Mouse (Mus musculus): ENCODE data around the gene Hoxc4. TPM values are rescaled to one million over a fixed set of nuclear protein-coding genes. Genes with fewer than 3 reads are reported as not detected.

Gene Hoxc4
- polyA plus RNA-seq, 1 experiment from 2014 or later: not detected

DNA sequence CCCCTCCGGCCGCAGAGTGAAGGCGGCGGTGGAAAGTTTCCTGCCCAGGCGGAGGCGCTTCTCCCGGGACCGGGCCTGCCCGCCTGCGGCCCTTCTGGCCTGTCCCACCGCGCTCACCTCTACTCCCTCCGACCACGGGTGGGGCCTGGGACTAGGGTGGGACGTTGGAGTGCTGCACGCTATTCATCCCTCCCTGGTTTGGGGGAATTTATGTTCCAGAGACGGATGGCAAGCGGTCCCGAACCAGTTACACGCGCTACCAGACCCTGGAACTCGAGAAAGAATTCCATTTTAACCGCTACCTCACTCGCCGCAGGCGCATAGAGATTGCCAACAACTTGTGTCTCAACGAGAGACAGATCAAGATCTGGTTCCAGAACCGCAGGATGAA, 3.7 kb upstream of the Hoxc4 start:
- H3K4me2 ChIP-seq: no peak overlapping the region
- no peaks in the 10 kb centered on the region for H3K4me1 ChIP-seq (ENCODE audit: control insufficient read depth, insufficient read depth, low read length)
- H3K9ac ChIP-seq (ENCODE audit: low read length): no peak overlapping the region
- ATAC-seq (ENCODE audit: low FRiP score) (no peak), DNase-seq (ENCODE audit: low spot score, missing footprints) (peak; percentile 95)
- H3K27ac ChIP-seq (ENCODE audit: low read depth, low read length): no peak overlapping the region
- H3K27me3 ChIP-seq (ENCODE audit: control insufficient read depth, insufficient read depth, low read length): peaks cover 99% of the 10 kb centered on the region
- H3K36me3 ChIP-seq (ENCODE audit: control insufficient read depth, insufficient read depth, low read length): no peaks in the 10 kb centered on the region
- no peaks in the 10 kb centered on the region for H3K9me3 ChIP-seq (ENCODE audit: control insufficient read depth, low read length)
- WGBS: under 1% methylated on average over 27 of the region's 28 CpGs
- H3K4me3 ChIP-seq (ENCODE audit: low read depth, low read length): no peak overlapping the region

DNA sequence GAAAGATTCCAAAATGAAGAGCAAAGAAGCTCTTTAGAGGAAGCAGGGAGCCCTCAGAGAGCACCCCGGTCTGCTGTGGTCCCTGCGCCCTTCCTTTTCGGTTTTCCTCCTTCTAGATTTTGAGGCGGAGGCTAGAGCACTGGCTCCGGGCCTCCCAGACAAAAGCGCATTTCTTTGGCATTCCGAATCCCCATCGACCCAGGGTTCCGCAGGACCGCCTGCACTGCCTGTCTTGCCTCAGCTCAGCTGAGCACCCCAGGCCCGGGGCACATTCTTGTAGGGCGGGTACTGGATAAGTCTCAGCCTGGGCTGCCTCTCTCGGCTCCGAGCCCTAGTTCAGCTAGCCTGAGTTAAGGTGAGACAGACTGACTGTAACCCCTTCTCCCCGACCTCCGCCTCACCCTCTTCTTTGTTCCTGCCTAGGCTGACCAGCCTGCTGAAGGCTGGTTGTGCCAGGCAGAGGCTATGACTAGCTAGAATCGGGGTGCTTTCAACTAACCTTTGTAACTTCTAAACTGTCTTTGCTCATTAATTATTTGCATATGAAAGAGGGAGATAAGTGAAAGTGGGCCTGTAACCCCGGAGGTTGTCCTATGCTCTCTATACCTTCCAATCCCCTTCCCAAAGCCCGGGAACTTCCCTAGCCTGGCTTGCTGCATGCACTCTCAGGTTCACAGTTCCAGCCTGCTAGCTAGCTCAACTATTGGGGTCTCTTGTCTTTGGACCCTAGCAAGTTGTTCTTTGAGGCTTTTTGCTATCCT, 3.1 kb upstream of the Hoxc4 start:
- Histone ChIP-seq H3K4me2 (no peak overlapping the region), H3K36me3 (ENCODE audit: control insufficient read depth, insufficient read depth, low read length) (no peaks in the 10 kb centered on the region), H3K4me1 (ENCODE audit: control insufficient read depth, insufficient read depth, low read length) (no peaks in the 10 kb centered on the region), H3K4me3 (ENCODE audit: low read depth, low read length) (no peak overlapping the region), H3K27me3 (ENCODE audit: control insufficient read depth, insufficient read depth, low read length) (peaks cover 99% of the 10 kb centered on the region), H3K9me3 (ENCODE audit: control insufficient read depth, low read length) (no peaks in the 10 kb centered on the region), H3K27ac (ENCODE audit: low read depth, low read length) (no peak overlapping the region), H3K9ac (ENCODE audit: low read length) (no peak overlapping the region)
- DNase-seq (ENCODE audit: low spot score, missing footprints) (no peak), ATAC-seq (ENCODE audit: low FRiP score) (no peak)
- WGBS: under 1% methylated on average over 19 of the region's 19 CpGs

DNA sequence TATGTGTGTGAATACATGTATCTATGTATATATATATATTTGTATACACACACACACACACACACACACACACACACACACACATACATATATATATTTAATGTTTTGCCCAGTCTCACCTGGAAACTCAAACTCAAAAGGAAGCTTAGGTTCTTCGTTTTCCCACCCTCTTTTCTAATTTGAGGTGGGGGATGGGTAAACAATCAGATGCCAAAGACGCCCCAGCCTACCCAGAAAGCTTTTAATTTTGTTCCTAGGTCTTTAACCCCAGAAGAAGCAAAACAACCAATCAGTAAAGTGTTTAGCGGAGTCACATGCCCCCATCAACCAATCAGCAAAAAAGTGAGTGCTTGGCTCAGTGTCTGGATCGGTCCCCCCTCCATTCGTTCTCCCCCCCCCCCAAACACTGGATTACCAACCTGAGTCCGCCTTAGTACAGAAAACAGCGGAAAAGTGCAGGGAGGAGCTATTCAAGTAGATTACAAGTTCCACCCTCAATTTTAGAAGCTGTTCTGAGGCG, 2.2 kb downstream of the Hoxc4 start:
- peaks cover 100% of the 10 kb centered on the region for H3K27me3 ChIP-seq (ENCODE audit: control insufficient read depth, insufficient read depth, low read length)

DNA sequence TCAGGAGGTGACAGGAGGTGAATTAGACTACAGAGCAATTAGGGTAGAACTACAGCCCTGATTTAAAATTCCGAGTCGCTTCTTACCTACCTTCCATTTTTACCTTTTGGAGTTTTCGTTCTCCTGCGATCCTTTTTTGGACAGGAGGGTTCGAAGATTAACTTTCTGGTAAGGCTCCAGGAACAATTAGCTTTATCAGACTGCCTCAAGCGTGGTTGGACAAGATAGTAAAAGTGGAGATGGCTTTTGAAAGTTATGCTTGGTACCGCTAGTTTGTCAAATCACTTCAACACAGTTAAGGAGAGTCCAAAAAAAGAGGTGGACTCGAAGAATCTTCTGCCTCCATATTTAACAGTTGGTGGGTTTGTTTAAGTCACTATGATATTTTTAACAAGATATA, 2.8 kb downstream of the Hoxc4 start:
- Histone ChIP-seq H3K36me3 (ENCODE audit: control insufficient read depth, insufficient read depth, low read length) (no peaks in the 10 kb centered on the region), H3K9ac (ENCODE audit: low read length) (no peak overlapping the region), H3K4me1 (ENCODE audit: control insufficient read depth, insufficient read depth, low read length) (no peaks in the 10 kb centered on the region), H3K27ac (ENCODE audit: low read depth, low read length) (no peak overlapping the region), H3K4me2 (no peak overlapping the region), H3K27me3 (ENCODE audit: control insufficient read depth, insufficient read depth, low read length) (peaks cover 100% of the 10 kb centered on the region), H3K4me3 (ENCODE audit: low read depth, low read length) (no peak overlapping the region), H3K9me3 (ENCODE audit: control insufficient read depth, low read length) (no peaks in the 10 kb centered on the region)
- DNase-seq (ENCODE audit: low spot score, missing footprints): no peak
- WGBS: 6% methylated on average over 8 of the region's 8 CpGs
- no peak for ATAC-seq (ENCODE audit: low FRiP score)

More for the DNA sequence above, 2.2 kb downstream of the Hoxc4 start:
- WGBS: under 1% methylated on average over 8 of the region's 8 CpGs
- Histone ChIP-seq H3K4me3 (ENCODE audit: low read depth, low read length) (no peak overlapping the region), H3K27ac (ENCODE audit: low read depth, low read length) (no peak overlapping the region), H3K4me1 (ENCODE audit: control insufficient read depth, insufficient read depth, low read length) (no peaks in the 10 kb centered on the region), H3K9ac (ENCODE audit: low read length) (no peak overlapping the region), H3K36me3 (ENCODE audit: control insufficient read depth, insufficient read depth, low read length) (no peaks in the 10 kb centered on the region), H3K9me3 (ENCODE audit: control insufficient read depth, low read length) (no peaks in the 10 kb centered on the region), H3K4me2 (no peak overlapping the region)
- ATAC-seq (ENCODE audit: low FRiP score): no peak
- no peak for DNase-seq (ENCODE audit: low spot score, missing footprints)

DNA sequence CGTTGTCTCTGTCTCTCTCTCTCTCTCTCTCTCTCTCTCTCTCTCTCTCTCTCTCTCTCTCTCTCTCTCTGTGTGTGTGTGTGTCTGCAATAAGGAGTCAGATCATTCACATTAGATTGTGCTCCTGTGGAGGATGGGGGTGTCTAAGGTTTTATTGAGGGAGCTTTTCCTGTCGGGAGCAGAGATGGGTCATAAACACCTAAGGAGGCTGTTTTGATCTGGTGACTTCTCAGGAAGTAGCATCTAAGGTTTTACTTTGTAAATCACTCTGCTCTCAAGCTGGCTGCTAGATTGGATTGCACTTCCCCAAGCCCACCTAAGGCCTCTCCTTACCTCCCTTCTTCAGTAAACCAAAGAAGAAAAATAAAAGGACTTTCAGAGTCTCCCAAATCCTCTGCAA, 5.4 kb downstream of the Hoxc4 start:
- Histone ChIP-seq H3K9me3 (ENCODE audit: control insufficient read depth, low read length) (no peaks in the 10 kb centered on the region), H3K4me1 (ENCODE audit: control insufficient read depth, insufficient read depth, low read length) (no peaks in the 10 kb centered on the region), H3K9ac (ENCODE audit: low read length) (no peak overlapping the region), H3K36me3 (ENCODE audit: control insufficient read depth, insufficient read depth, low read length) (no peaks in the 10 kb centered on the region), H3K27me3 (ENCODE audit: control insufficient read depth, insufficient read depth, low read length) (peaks cover 100% of the 10 kb centered on the region), H3K4me3 (ENCODE audit: low read depth, low read length) (no peak overlapping the region), H3K27ac (ENCODE audit: low read depth, low read length) (no peak overlapping the region), H3K4me2 (no peak overlapping the region)
- DNase-seq (ENCODE audit: low spot score, missing footprints) (no peak), ATAC-seq (ENCODE audit: low FRiP score) (no peak)
- 6% methylated on average over 2 of the region's 2 CpGs for WGBS

DNA sequence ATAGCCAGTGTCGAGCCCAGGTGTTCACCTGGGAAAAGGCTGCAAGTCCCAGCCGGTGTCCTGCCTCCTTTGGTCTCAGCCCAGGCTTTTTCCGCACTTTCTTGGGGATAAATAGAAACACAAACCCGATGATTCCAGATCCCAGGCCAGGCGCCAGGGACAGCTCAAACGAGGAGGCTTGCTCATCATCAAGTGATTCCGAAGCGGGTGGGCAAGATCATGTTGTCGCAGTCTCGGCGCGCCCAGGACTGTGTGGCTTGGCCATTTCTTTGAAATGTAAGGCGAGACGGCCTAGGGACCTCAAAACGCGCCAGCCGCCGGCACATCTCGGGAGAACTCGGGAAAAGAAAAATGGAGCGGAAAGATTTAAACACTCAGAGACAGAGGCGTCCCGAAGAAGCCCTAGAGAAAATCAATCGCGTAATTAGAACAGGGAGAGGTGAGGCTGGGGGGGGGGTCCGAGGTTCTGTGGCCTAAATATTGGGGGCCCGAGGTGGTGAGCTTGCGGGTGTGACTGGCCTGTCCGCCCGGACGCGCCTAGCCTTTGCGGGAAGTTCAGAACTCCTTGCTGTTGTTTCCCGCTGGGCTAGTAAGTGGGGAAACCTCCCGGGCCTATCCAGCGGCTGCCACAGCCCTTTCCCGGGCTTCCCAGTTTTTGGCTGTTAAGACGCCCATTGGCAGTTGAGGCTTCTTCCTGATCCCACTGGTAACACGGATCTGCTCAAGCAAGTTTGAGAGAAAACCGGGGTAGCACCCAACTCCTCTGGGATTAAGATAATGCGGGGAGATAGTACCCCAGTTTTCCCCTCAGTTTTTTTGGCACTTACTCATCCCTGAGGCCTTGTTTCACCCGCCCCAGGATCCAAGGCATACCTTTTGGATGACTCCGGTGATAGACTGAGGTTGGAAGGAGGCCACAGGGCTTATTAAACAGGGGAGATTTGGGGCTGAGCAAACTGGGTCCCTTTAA, 8.8 kb downstream of the Hoxc4 start:
- no peak overlapping the region for H3K9ac ChIP-seq (ENCODE audit: low read length)
- H3K27ac ChIP-seq (ENCODE audit: low read depth, low read length): no peak overlapping the region
- no peak overlapping the region for H3K4me2 ChIP-seq
- no peak for ATAC-seq (ENCODE audit: low FRiP score)
- peaks cover 98% of the 10 kb centered on the region for H3K27me3 ChIP-seq (ENCODE audit: control insufficient read depth, insufficient read depth, low read length)
- H3K9me3 ChIP-seq (ENCODE audit: control insufficient read depth, low read length): no peaks in the 10 kb centered on the region
- H3K36me3 ChIP-seq (ENCODE audit: control insufficient read depth, insufficient read depth, low read length): no peaks in the 10 kb centered on the region
- H3K4me3 ChIP-seq (ENCODE audit: low read depth, low read length): no peak overlapping the region
- 1% methylated on average over 43 of the region's 43 CpGs for WGBS
- H3K4me1 ChIP-seq (ENCODE audit: control insufficient read depth, insufficient read depth, low read length): no peaks in the 10 kb centered on the region
- DNase-seq (ENCODE audit: low spot score, missing footprints): no peak

DNA sequence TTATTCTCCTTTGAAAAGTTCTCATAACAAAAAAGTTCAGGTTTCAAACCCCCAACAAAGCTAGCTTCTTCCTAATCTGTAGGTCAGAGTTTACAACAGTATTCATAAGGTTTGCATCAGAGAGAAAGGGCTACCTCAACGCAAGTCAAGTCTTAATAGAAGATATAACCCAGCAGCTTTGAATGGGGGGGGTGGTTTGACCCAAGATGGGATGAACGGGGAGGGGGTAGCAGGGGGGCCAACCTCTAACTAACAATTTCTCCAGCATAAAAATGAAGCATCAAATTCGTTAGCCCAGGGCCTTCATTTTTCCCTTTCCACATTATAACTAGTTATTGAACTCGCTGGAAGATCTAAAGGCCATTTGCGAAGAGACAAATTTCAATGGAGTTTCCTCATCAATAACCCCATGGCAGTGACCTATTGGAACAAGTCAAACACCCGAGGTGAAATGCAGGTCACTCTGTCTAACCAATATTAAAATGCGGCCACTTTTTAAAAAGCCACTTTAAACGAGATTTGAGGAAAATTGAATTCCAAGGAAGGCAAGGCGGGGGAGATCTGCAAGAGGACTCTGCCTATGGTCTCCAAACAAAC, 10.3 kb downstream of the Hoxc4 start:
- 7% methylated on average over 9 of the region's 9 CpGs for WGBS
- Histone ChIP-seq H3K36me3 (ENCODE audit: control insufficient read depth, insufficient read depth, low read length) (no peaks in the 10 kb centered on the region), H3K27me3 (ENCODE audit: control insufficient read depth, insufficient read depth, low read length) (peaks cover 98% of the 10 kb centered on the region), H3K27ac (ENCODE audit: low read depth, low read length) (no peak overlapping the region), H3K4me3 (ENCODE audit: low read depth, low read length) (no peak overlapping the region), H3K4me2 (no peak overlapping the region), H3K4me1 (ENCODE audit: control insufficient read depth, insufficient read depth, low read length) (no peaks in the 10 kb centered on the region), H3K9me3 (ENCODE audit: control insufficient read depth, low read length) (no peaks in the 10 kb centered on the region), H3K9ac (ENCODE audit: low read length) (no peak overlapping the region)
- no peak for ATAC-seq (ENCODE audit: low FRiP score)
- DNase-seq (ENCODE audit: low spot score, missing footprints): peak; percentile 92

DNA sequence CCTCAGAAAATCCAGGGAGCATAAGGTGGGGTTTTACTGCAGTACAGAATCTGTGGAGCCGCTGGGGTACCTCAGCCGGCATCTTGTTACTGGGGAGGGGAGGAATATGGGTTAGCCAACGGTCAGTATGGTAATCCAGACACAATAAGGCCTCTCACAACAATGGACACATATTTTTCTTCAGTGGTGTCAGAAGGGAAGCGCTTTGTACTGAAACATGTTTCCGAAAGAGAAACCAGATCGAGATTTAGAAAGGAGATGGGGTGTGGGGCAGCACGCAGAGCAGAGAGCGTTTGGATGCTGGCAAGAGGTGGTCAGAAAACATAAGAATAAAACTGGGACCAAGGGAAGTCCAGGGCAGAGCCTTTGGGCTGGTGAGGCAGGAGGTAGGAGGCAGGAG, 11.4 kb downstream of the Hoxc4 start:
- no peaks in the 10 kb centered on the region for H3K9me3 ChIP-seq (ENCODE audit: control insufficient read depth, low read length)
- no peaks in the 10 kb centered on the region for H3K36me3 ChIP-seq (ENCODE audit: control insufficient read depth, insufficient read depth, low read length)
- DNase-seq (ENCODE audit: low spot score, missing footprints): peak; percentile 90
- under 1% methylated on average over 8 of the region's 8 CpGs for WGBS
- no peak overlapping the region for H3K4me2 ChIP-seq
- no peak overlapping the region for H3K4me3 ChIP-seq (ENCODE audit: low read depth, low read length)
- no peak overlapping the region for H3K27ac ChIP-seq (ENCODE audit: low read depth, low read length)
- no peaks in the 10 kb centered on the region for H3K4me1 ChIP-seq (ENCODE audit: control insufficient read depth, insufficient read depth, low read length)
- H3K27me3 ChIP-seq (ENCODE audit: control insufficient read depth, insufficient read depth, low read length): peaks cover 98% of the 10 kb centered on the region
- ATAC-seq (ENCODE audit: low FRiP score): no peak
- H3K9ac ChIP-seq (ENCODE audit: low read length): no peak overlapping the region
